ENCODE assay signal across 27 mouse cellular contexts in the genomic region with DNA sequence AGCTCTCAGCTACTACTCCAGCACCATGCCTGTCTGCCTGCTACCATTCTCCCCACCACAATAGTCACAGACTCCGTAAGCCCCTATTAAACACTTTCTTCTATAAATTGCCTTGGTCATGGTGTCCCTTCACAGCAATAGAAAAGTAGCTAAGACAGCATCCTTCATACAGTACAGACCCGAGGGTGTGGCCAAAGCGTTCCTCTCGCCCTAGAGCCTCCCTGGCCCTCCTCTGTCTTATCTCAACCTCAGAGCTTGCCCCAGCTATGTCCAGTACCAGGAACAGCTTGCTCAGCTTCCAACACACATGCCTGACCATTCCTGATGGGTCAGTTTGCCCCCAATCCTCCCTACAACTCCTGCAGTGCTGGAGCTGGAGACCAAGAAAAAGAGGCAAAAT. TPM values are rescaled to one million over a fixed set of nuclear protein-coding genes. Genes with fewer than 3 reads are reported as not detected.
"Had no signal": no experiment of that assay in that cellular context is flagged by ENCODE, and none has a peak within 500 bp of the region (broad histone marks: within the 10 kb centered on the region; RNA-seq: fewer than 3 reads in every experiment).

No protein-coding gene starts in this region.

- H3K36me3 ChIP-seq: kidney, embryonic 15.5 days; lung, embryonic 15.5 days; midbrain, embryonic 12.5 days; midbrain, embryonic 15.5 days; neural tube, embryonic 12.5 days; neural tube, embryonic 15.5 days had no signal

- H3K9ac ChIP-seq: kidney, embryonic 15.5 days; lung, embryonic 15.5 days; midbrain, embryonic 12.5 days; midbrain, embryonic 15.5 days; neural tube, embryonic 12.5 days; neural tube, embryonic 15.5 days had no signal

- H3K9me3 ChIP-seq: kidney, embryonic 15.5 days; lung, embryonic 15.5 days; midbrain, embryonic 15.5 days; neural tube, embryonic 12.5 days; neural tube, embryonic 15.5 days had no signal

- ATAC-seq: intestine, postnatal 0 days; midbrain, embryonic 15.5 days had no signal

- H3K4me1 ChIP-seq: lung, embryonic 15.5 days; midbrain, embryonic 12.5 days; midbrain, embryonic 15.5 days; neural tube, embryonic 12.5 days; neural tube, embryonic 15.5 days had no signal

- H3K27ac ChIP-seq: kidney, embryonic 15.5 days; left cerebral cortex, adult 2 months; lung, embryonic 15.5 days; midbrain, embryonic 12.5 days; midbrain, embryonic 15.5 days; neural tube, embryonic 12.5 days; neural tube, embryonic 15.5 days had no signal

- H3K27me3 ChIP-seq: kidney, embryonic 15.5 days; lung, embryonic 15.5 days; midbrain, embryonic 12.5 days; midbrain, embryonic 15.5 days; neural tube, embryonic 12.5 days; neural tube, embryonic 15.5 days had no signal

- H3K4me2 ChIP-seq: kidney, embryonic 15.5 days; lung, embryonic 15.5 days; midbrain, embryonic 12.5 days; midbrain, embryonic 15.5 days; neural tube, embryonic 12.5 days; neural tube, embryonic 15.5 days had no signal

- H3K4me3 ChIP-seq: kidney, embryonic 15.5 days; left cerebral cortex, adult 2 months; lung, embryonic 15.5 days; midbrain, embryonic 12.5 days; midbrain, embryonic 15.5 days; neural tube, embryonic 12.5 days; neural tube, embryonic 15.5 days had no signal

- DNase-seq: kidney, adult 2 months; kidney, postnatal 10 days; kidney, postnatal 36 days; layer of hippocampus, postnatal 36 days; lung, adult 18-20 months; lung, postnatal 10 days; lung, postnatal 36 days; right cerebral cortex, adult 18-20 months; right cerebral cortex, postnatal 14 days; right cerebral cortex, postnatal 4 days; thymus, adult 2 months; thymus, postnatal 14 days; thymus, postnatal 4 days had no signal

RNA-seq across cellular contexts. Expression of gene Spink4, which starts 19.2 kb away (rescaled TPM):
- total RNA-seq: layer of hippocampus, adult 8-10 months; layer of hippocampus, postnatal 10 days; layer of hippocampus, postnatal 36 days; left cerebral cortex, adult 2 months; left cerebral cortex, postnatal 10 days; left cerebral cortex, postnatal 36 days had no signal
- polyA plus RNA-seq: limb, embryonic 11.5 days; midbrain, embryonic 12.5 days; midbrain, embryonic 15.5 days; neural tube, embryonic 12.5 days; neural tube, embryonic 15.5 days; stomach, embryonic 14.5 days had no signal
